Mouse (Mus musculus) 416B (cell line): Measurements from ENCODE around the gene Ttbk2.
A peak's percentile ranks its signal among the peaks of the same experiment; 100 is the strongest.

Experiments used
- DNase-seq: peaks from one replicate; pipeline ENCODE4 v3.0.0; 2011; ENCODE audit warnings: low read depth

Ttbk2 gene

DNA sequence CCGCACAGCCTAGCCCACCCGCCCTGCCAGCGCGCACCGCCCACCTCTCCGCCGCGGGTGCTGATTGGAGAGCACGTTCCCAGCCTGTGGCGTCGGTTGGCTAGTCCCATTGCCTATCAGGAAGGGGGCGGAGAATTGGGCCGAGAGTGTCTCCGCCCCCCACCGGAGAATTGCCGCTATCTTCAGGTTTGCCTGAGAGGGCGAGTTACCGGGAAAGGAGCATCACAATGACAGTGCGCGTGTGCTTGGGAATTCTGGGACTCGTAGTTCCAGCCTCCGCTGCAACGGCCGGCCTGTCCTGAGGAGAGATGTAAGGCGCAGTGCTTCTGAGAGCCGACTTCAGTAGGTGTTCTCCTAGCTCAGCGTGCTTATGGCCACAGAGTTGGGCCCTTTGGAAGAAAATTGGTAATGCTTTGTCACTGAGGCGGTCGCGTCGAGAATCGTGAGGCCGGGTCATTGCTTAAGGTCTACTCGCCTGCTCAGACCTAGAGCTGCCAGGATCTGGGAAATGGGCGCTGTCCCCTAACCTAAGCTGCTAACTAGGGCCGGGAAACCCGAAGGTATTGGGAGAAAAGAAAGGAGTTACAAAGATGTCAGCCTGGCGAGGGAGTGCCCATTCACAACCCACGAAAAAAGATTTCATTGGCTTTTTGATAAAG lies at the start of gene Ttbk2:
TSS of gene Ttbk2 (minus strand) at position 181 of the 659 bp plus-strand sequence.
- DNase-seq, result peak; percentile 97

- no peak for DNase-seq
Measured at GRCm38 (mm10) chr2:120896361-120896760, 46.0 kb upstream of the Ttbk2 start.

DNA sequence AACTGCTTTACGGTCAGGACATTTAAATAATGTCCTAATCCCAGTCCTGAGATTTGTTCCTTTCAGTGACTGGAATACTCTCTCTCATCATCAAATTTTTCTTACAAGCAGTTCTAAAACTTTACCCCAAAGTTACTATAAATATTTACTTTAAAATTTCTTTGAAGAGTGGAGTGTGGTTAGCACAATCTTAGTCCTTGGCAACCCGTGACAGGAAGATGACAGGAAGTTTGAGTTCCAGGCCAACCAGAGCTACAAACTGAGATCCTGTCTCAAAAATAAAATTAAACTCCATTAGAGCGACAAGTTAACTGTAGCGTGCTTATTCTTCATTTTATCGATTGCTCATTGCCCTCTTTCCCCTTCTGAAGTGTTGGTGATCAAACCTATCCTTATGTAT lies 37.2 kb upstream of the Ttbk2 start:
- DNase-seq, result peak; percentile 61

DNA sequence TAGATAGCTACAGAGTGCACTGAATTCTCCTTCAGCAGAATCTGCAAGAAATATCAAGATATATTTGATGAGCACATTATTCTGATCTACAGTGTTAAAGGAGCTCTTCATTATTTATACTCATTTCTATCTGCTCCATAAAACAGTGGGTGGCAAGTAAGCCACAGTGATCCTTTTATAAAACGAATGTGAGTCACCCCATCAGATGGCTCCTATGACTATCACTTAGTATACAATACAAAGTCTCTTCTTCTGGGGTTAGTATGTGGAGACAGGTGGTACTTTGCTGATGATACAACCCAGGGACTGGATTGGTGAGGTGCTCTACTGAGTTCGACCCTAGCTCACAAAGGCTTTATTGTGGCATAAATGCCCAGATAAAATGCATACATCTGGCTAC lies 22.8 kb upstream of the Ttbk2 start:
- DNase-seq, result no peak

- peak; percentile 17 for DNase-seq
Measured at GRCm38 (mm10) chr2:120871447-120872336, 21.3 kb upstream of the Ttbk2 start.

DNA sequence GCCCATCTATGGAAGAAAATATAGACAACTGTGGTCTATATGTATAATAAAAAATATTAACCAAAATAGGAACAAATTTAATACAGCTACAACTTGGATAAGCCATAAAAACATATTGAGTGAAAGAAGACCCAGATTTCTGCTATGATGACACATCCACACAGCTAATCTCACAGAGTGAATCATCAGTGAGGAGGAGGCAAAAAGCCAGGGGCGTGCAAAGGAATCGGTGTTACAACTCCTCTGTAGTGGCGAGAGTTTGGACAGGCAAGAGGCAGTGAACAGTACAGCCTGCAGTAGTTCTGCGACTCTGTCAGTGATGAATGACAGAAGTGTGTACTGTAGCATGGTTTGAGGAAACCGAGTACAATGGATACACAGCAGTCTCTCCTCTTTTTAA lies 16.9 kb upstream of the Ttbk2 start:
- DNase-seq, result peak; percentile 65

GRCm38 (mm10) chr2:120866561-120866960 lies 16.2 kb upstream of the Ttbk2 start:
- peak; percentile 72 for DNase-seq

DNA sequence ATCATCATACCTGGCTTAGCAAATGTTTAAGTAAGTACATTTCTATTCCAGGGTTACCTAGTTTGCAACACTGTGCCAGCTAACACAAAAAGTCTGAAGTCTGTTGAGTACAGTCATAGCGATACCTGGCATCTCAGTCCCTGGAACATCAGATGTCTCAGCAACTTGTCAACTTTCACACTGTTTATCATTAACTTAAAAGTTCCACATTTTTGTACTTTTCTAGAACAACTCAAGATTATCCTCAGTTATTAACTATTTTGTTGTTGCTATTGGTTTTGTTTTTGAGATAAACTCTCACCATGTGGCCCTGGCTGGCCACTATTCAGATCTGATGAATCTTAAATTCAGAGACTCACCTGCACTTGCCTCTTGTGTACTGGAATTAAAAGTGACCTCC lies 13.0 kb upstream of the Ttbk2 start:
- no peak for DNase-seq

GRCm38 (mm10) chr2:120860699-120861098 lies 10.3 kb upstream of the Ttbk2 start:
- DNase-seq, result no peak

DNA sequence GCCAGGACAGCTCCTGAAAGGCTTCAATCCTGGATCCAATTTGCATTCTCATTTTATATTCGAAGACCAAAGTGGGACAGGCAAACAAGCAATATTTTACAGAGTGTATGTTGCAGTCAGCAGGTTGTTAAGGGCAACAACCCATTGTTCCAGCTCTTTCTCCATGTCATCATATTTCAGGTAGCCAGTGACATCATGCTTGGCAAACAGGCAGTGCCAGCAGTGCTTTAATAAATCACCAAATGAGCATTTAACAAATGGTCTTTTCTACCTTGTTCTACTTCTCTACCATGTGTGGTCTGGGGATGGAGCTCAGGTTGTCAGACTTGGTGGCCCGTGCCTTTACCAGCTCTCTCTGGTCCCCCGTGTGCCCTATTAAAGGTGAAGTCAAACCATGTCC lies 7.7 kb upstream of the Ttbk2 start:
- DNase-seq, result no peak

DNA sequence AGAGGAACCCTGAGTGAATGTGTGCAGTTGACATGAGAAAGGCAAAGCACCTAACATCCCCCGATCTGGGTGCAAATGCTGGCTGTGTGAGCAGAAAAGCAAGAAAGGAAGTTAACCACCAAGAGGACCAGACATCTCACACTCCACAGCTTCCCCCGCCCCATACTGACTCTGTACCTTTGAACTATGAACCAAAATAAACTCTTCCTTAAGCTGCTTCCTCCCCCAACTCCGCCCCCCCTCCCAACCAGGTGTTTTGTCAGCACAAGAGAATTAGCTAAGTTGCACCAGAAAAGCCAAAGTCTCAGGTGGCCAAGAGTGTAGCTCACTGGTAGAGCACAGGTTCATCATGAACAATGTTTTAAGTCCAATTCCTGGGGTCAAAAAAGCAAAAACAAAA lies 2.7 kb upstream of the Ttbk2 start:
- no peak for DNase-seq

GRCm38 (mm10) chr2:120852626-120853025 lies 2.2 kb upstream of the Ttbk2 start:
- DNase-seq, result peak; percentile 20

DNA sequence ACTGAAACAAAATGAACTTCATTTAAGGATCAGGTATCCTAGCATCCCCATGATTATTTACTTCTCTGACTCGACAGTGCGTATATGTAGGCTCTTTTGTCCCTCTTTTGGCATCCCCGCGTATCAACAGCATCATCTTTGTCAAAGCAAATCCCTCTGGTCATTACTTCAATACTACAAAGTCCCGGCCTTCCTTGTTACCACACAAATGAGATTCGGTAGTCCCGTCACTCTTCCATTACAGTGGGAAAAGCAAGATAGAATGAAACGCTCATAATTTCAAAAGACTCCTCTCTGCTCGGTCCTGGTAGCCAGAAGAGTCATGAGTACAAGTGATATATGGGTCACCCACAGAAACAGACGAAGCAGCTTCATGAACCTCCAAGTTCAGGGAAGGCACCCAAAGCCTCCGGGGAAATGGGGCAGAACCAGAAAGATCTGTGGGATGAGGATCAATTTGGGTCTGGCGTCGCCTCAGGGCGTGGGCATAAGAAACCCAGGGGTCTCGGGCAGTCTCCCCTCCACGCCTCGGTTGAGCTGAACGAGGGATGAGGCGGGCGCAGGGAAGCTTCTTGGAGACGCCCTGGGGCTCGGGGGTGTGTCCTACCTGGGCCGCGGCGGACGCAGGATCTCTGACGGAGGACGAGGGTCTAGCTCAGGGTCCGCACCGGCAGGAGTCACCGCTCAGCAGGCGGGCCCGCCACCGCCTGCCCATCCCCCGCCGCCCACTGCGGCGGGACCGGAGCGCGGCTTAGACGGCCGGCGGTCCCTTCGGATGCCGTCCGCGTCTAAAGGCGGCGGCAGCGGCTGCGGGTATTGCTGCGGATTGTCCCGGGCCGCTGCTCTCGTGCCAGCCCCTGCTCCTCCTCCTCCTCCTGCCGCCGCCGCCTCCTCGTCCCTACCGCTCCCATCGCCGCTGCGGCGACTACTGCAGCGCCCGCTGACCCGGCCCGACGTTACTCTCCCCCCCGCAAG lies 668 bp downstream of the Ttbk2 start, which contains the start of gene Cdan1:
TSS of gene Cdan1 (minus strand) at position 680 of the 975 bp plus-strand sequence.
- peak; percentile 47 for DNase-seq

- DNase-seq, result no peak
Measured at GRCm38 (mm10) chr2:120845280-120845679, 5.1 kb downstream of the Ttbk2 start.

- peak; percentile 70 for DNase-seq
Measured at GRCm38 (mm10) chr2:120843990-120844389, 6.4 kb downstream of the Ttbk2 start.

GRCm38 (mm10) chr2:120841211-120841610 lies 9.2 kb downstream of the Ttbk2 start:
- no peak for DNase-seq

- DNase-seq, result no peak
Measured at GRCm38 (mm10) chr2:120835167-120835566, 15.2 kb downstream of the Ttbk2 start.

- DNase-seq, result no peak
Measured at GRCm38 (mm10) chr2:120826936-120827638, 23.3 kb downstream of the Ttbk2 start.

- DNase-seq, result peak; percentile 37
Measured at GRCm38 (mm10) chr2:120770265-120770935, 80.0 kb downstream of the Ttbk2 start.

- DNase-seq, result no peak
Measured at GRCm38 (mm10) chr2:120761922-120762321, 88.5 kb downstream of the Ttbk2 start.

DNA sequence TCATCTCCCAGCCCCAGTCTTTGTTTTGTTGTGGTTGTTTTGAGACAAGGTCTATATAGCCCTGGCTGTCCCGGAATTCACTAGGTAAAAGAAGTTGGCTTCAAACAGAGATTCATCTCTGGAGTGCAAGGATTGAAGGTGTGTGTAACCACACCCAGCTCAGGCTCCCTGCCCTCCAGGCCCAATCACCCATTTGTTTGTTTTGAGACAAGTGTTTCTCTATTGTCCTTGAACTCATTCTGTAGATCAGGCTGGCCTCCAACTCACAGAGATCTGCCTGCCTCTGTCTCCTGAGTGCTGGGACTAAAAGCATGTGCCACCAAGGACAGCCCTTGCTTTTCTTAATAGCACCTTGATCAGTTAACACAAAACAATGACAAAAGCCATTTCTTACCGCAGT lies 102.4 kb downstream of the Ttbk2 start:
- no peak for DNase-seq
